Mouse (Mus musculus): Measurements from ENCODE around the gene Ptdss2.

Ptdss2 gene

GRCm38 (mm10) chr7:141122689-141123516, 721 bp downstream of the Ptdss2 start:
- peak; percentile 93 for DNase-seq

DNA sequence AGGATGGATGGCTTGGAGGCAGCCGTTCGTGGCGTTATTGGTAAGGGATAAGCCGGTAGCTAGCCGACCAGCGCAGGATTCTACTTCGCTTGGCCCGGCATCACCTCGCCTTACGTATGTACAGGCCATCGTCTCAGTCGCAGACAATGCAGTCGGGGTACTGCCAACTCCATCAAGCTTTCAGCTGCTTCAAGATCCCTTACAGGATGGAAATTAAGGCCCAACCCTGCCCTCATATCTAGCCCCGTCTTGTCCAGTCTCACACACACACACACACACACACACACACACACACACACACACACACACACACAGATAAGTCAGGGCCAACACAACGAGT, 1.3 kb downstream of the Ptdss2 start:
- no peak for DNase-seq

- DNase-seq: peak; percentile 94
Observed at GRCm38 (mm10) chr7:141131024-141131820, 9.0 kb downstream of the Ptdss2 start.

DNA sequence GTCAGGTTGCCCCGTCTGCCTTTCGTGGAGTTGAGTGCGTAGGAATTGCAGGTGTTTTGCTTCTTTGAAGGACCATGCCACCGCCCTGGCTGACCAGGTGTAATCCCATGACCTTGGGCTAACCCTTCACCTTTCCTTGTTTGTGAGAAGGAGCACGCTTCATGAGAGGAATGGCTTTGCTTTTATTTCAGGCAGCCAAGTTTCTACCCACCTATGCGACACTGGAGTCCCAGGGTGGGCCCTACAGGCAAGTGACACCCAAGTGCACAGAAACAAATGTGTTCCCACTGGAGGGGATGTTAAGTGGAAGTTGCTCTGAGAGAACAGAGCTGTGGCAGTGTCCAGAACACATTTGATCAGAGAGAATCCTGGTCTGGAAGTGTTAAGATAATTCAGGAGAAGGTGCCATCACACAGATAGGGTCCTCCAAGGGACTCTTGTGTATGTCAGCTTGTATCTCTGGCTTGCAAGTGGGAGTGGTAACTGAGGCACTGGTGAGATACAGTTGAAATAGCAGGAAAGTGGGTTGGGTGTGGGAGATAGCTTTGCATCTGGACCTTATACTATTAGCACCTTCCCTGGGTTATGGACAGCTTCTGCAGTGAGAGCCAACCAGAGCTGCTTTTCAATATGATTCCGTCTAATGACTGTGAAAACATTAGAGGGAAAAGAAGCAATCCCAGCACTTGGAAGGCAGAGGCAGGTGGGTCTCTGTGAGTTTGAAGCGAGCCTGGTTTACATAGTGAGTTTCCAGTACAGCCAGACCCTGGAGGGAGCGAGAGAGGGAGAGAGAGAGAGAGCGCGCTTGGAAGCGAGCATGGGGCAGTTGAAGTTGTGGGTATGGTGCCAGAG, 9.9 kb downstream of the Ptdss2 start:
- DNase-seq: no peak

- DNase-seq: no peak
Observed at GRCm38 (mm10) chr7:141141326-141141725, 19.1 kb downstream of the Ptdss2 start.

- DNase-seq: no peak
Observed at GRCm38 (mm10) chr7:141143112-141143511, 20.9 kb downstream of the Ptdss2 start.

DNA sequence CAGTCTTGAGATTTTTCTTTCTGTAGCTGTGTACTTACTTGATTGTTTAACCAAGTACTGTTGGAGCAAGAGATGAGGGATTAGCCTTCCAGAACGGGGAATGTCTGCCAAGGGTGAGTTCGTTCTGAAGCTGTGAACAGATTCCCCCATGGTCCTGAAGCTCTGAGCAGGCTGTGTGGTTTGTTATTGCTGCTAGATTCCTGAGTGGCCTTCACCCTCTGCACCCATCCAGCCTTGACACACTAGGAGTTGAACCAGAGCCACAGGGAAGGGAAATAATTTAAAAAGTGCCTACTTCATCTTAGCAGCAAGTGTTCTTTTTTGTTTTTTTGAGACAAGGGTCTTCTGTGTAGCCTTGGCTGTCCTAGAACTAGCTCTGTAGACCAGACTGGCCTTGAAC, 21.7 kb downstream of the Ptdss2 start:
- no peak for DNase-seq

- no peak for DNase-seq
Observed at GRCm38 (mm10) chr7:141144650-141145049, 22.5 kb downstream of the Ptdss2 start.

DNA sequence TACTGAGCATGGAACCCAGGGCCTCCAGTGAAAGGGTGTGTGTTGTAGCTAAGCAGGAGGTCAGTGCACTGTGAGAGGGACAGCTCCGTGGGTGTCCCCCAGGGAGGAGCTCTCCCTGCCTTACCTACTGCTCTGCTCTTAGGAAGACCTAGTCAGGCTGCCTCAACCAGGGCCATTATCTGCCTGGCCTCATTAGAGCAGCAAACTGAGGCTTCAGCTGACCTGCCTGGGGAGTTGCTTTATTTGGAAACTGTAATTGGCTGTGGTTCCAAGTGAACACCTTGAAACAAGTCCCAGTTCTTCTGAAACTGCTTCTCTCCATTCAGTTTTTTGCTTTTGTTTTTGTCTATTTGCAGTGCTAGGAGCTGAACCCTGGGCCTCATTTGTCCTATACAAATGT, 23.2 kb downstream of the Ptdss2 start:
- no peak for DNase-seq

DNA sequence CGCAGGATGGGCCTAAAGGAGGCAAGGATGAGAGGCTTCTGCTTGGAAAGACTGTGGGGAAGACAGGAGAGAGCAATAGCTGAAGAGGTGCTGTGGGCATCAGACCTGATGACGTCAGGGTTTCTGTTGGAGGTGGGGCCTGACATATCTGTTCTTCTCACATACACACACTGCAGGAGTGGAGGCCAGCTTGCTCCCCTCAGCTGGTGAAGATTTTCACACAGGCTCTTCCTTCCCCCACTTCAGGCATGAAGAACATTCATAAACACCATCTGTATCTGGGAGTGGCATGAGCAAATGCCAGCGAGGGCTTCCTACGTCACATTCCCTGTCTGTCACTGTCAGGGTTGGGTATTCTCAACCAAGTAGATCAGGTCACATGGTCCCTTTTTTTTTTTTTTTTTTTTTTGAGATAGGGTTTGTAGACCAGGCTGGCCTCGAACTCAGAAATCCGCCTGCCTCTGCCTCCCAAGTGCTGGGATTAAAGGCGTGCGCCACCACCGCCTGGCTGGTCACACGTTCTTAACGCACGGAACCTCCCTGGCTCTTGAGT, 23.9 kb downstream of the Ptdss2 start:
- DNase-seq: no peak

- no peak for DNase-seq
Observed at GRCm38 (mm10) chr7:141147044-141147443, 24.9 kb downstream of the Ptdss2 start.

DNA sequence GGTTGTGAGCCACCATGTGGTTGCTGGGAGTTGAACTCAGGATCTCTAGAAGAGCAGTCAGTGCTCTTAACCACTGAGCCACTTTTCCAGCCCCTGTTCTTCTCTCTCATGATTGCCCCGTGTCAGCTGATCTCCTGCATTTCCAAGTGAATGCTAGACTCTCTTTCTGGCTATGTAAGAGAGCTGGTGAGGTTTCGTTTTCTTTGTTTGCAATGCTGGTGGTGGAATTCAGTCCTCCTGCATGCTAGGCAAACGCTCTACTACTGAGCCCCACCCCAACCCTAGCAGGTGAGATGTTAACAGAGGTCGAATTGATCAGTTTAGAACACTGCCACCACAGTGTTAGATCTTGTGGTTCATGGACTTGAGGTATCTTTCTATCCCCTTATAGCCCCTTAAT, 26.5 kb downstream of the Ptdss2 start:
- DNase-seq: no peak

DNA sequence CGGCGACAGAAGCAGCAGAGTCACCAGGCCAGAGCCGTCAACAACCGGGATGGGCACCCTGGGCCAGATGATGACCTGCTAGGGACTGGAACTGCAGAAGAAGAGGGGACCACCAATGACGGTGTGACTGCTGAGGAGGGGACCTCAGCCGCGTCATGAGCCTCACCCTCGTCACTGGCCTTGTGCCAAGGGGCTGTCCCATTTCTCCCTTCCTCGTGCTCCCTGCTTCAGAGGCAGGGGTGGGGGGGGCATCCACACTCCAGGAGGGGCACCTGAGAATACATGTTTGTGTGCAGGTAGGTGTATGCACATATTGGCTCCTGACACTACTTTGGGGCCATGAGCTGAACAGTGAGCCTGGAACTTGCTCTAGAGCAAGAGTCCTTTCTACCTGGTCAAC, 33.2 kb downstream of the Ptdss2 start:
- no peak for DNase-seq

- no peak for DNase-seq
Observed at GRCm38 (mm10) chr7:141164397-141164796, 42.2 kb downstream of the Ptdss2 start.

DNA sequence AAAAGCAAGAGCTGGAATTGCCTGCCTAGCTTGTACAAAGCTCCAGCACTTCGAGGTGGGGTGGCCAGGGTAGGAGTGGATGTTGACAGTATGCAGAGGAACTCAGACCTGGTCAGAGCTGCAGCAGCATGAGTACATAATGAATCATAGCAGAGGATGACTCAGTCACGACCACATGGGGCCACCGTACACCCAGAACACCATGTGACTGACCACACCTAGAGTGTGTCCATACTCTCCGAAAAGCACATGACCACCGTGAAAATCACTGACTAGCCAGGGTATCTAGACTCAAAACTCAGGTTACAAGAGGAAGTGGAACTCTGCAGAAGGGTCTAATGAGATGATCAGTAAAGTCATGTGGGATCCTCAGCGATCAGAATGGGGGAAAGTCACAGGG, 42.7 kb downstream of the Ptdss2 start:
- peak; percentile 26 for DNase-seq

GRCm38 (mm10) chr7:141167901-141168517, 45.8 kb downstream of the Ptdss2 start:
- peak; percentile 30 for DNase-seq

DNA sequence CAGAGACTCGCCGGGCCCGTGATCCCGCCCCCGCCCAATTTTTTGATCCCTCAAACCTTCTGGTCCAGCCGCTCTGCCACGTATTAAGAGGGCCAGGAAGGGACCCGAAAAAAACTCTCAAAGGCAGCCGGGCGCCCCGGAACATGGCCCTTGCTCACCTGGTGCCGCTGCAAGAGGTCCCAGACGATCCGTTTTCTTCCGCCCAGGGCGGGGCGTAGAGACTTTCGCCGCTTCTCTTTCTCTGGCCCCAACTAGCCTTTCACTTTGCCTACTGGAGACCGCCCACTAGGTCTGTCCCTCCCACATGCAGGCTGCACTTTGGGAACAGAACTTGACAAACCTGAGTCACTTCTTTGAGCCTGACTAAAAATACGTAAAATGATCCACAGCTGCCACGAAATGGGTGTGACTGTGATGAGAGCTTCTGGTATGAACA, 46.4 kb downstream of the Ptdss2 start:
- peak; percentile 71 for DNase-seq

GRCm38 (mm10) chr7:141169300-141169699, 47.1 kb downstream of the Ptdss2 start:
- DNase-seq: no peak

- DNase-seq: no peak
Observed at GRCm38 (mm10) chr7:141169866-141170265, 47.7 kb downstream of the Ptdss2 start.

DNA sequence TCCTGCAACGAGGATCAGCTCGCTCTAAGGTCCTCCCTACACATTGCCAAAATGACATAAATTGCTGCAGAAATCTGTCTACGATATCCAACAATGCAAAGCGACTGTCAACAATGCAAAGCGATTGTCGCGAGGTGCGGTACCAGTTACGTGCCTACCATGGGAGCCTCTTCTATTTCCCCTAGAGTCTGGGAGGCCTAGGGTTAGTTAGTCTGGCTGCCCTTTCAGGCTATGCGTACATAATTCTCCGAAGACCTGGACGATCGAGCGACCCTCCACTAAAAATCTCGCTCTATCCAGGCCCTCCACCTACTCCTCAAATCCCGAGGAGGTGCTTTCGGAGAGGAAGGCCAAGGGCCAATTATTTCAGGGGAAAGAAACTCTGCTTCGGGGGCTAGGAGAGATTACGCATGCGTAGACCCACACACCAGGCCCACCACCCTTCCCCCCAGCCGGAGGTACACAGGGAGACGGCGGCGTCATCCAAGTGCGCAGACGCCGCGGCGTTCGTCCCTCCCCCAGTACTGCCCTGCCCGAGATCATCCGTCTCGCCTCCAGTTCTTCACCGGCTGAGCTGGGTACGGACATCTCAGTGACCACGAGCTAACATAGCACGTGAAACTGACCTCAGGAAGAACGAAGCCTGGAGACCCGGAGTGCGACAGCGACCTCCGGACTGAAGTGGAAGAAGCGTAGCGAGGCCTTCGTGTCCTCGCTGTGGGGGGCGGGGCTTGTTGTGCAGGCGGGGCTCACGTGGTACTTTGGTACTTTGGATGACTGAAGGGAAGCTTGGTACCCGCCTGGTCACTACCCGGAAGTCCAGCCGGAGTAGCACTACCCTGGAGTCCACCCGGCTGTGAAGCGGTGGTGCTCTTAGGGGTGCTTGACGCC, 50.2 kb downstream of the Ptdss2 start, which contains the start of gene Rnh1:
Rnh1 (minus strand) TSS at position 742 of the 891 bp plus-strand sequence.
- peak; percentile 94 for DNase-seq

GRCm38 (mm10) chr7:141173323-141173850, 51.2 kb downstream of the Ptdss2 start:
- DNase-seq: no peak

Data from right cerebral cortex, adult 18-20 months (tissue).